Mouse (Mus musculus) MEL (cell line): ENCODE measurements around the gene Shcbp1l. TPM values are rescaled to one million over a fixed set of nuclear protein-coding genes. Genes with fewer than 3 reads are reported as not detected.

Experiments
- DNase-seq: peaks from one replicate; pipeline ENCODE4 v3.0.0; 2011; ENCODE audit warnings: low read depth, low spot score
- H3K27ac ChIP-seq: 2 replicates; pipeline ENCODE4 v1.5.1; 2012; ENCODE audit warnings: low read depth, mild to moderate bottlenecking, control low read depth, low read length, moderate library complexity; ENCODE audit not compliant: control insufficient read depth
- H3K27me3 ChIP-seq, 2 experiments: fragments of 150-350 bp in 1 of 2; sonication (generic) in 1 of 2; 2 replicates each; pipeline ENCODE4 v1.6.1; 2012; ENCODE audit warnings: low read length in 2 of 2, mild to moderate bottlenecking in 2 of 2, improper control_type of control experiment in 1 of 2, moderate library complexity in 1 of 2; ENCODE audit not compliant: insufficient read depth in 2 of 2, control insufficient read depth in 1 of 2
- H3K36me3 ChIP-seq, 2 experiments: 2 replicates each; pipeline ENCODE4 v1.6.1; 2012 to 2014; ENCODE audit warnings: low read length in 2 of 2, improper control_type of control experiment in 1 of 2, inconsistent platforms in 1 of 2, mild to moderate bottlenecking in 1 of 2; ENCODE audit not compliant: insufficient read depth in 2 of 2, control insufficient read depth in 1 of 2
- H3K4me1 ChIP-seq, 2 experiments: fragments of 150-350 bp in 1 of 2; sonication (generic) in 1 of 2; 2 replicates each; pipeline ENCODE4 v1.6.1; 2012; ENCODE audit warnings: low read length in 2 of 2, improper control_type of control experiment in 1 of 2, mild to moderate bottlenecking in 1 of 2; ENCODE audit not compliant: insufficient read depth in 2 of 2, control insufficient read depth in 1 of 2
- H3K4me3 ChIP-seq, 2 experiments: fragments of 150-350 bp in 1 of 2; sonication (generic) in 1 of 2; 2 replicates each; pipeline ENCODE4 v1.5.1; 2012; ENCODE audit warnings: low read depth in 2 of 2, low read length in 2 of 2, mild to moderate bottlenecking in 2 of 2, moderate library complexity in 2 of 2, control low read depth in 1 of 2, improper control_type of control experiment in 1 of 2; ENCODE audit not compliant: control insufficient read depth in 1 of 2, insufficient read depth in 1 of 2
- H3K79me2 ChIP-seq: 2 replicates; pipeline ENCODE4 v1.6.1; 2012; ENCODE audit warnings: mild to moderate bottlenecking, low read length, moderate library complexity; ENCODE audit not compliant: control insufficient read depth, poor library complexity, insufficient read depth
- H3K9ac ChIP-seq: 2 replicates; pipeline ENCODE4 v1.6.1; 2012; ENCODE audit warnings: low read depth, mild to moderate bottlenecking, control low read depth, low read length, moderate library complexity; ENCODE audit not compliant: control insufficient read depth, poor library complexity, severe bottlenecking
- H3K9me3 ChIP-seq: fragments of 150-350 bp; sonication (generic); replicated peaks from 2 replicates; pipeline ENCODE4 v1.6.1; 2012; ENCODE audit warnings: mild to moderate bottlenecking, low read length, improper control_type of control experiment, moderate library complexity; ENCODE audit not compliant: insufficient read depth
- EP300 ChIP-seq, 2 experiments: IDR thresholded peaks; 2 replicates each; pipeline ENCODE4 v1.6.1; 2011; ENCODE audit warnings: improper control_type of control experiment in 2 of 2, low read length in 2 of 2, low read depth in 1 of 2, mild to moderate bottlenecking in 1 of 2
- ETS1 ChIP-seq: IDR thresholded peaks from 2 replicates; pipeline ENCODE4 v1.6.1; 2012; ENCODE audit warnings: low read depth, mild to moderate bottlenecking, inconsistent platforms, low read length, improper control_type of control experiment, moderate library complexity
- GABPA ChIP-seq: IDR thresholded peaks from 2 replicates; pipeline ENCODE4 v1.6.1; 2012; ENCODE audit warnings: low read depth, mild to moderate bottlenecking, inconsistent platforms, low read length, improper control_type of control experiment, moderate library complexity
- GATA1 ChIP-seq: IDR thresholded peaks from 2 replicates; pipeline ENCODE4 v1.6.1; 2011; ENCODE audit warnings: low read depth, low read length, improper control_type of control experiment
- KAT2A ChIP-seq: conservative IDR thresholded peaks from 2 replicates; pipeline ENCODE4 v1.6.1; 2012; ENCODE audit warnings: low read depth, low read length, improper control_type of control experiment, inconsistent platforms
- MAX ChIP-seq: IDR thresholded peaks from 2 replicates; pipeline ENCODE4 v1.6.1; 2011; ENCODE audit warnings: low read length, improper control_type of control experiment
- MEF2A ChIP-seq: IDR thresholded peaks from 2 replicates; pipeline ENCODE4 v1.6.1; 2014; ENCODE audit warnings: low read depth, mild to moderate bottlenecking, inconsistent platforms, low read length, improper control_type of control experiment; ENCODE audit not compliant: poor library complexity, insufficient replicate concordance, severe bottlenecking; ENCODE audit errors: extremely low read depth
- MYB ChIP-seq: IDR thresholded peaks from 2 replicates; pipeline ENCODE4 v1.6.1; 2011; ENCODE audit warnings: mild to moderate bottlenecking, low read depth, low read length, improper control_type of control experiment
- MYC ChIP-seq: IDR thresholded peaks from 2 replicates; pipeline ENCODE4 v1.6.1; 2011; ENCODE audit warnings: low read depth, mild to moderate bottlenecking, low read length, improper control_type of control experiment, moderate library complexity
- POLR2AphosphoS2 ChIP-seq: IDR thresholded peaks from 2 replicates; pipeline ENCODE4 v1.6.1; 2011; ENCODE audit warnings: low read length, improper control_type of control experiment
- TBP ChIP-seq: IDR thresholded peaks from 2 replicates; pipeline ENCODE4 v1.8.0; 2011; ENCODE audit warnings: low read depth, low read length, improper control_type of control experiment
- USF1 ChIP-seq: IDR thresholded peaks from 2 replicates; pipeline ENCODE4 v1.6.1; 2014; ENCODE audit warnings: low read depth, mild to moderate bottlenecking, inconsistent platforms, low read length, improper control_type of control experiment, moderate library complexity
- USF2 ChIP-seq, 2 experiments: IDR thresholded peaks; 2 replicates each; pipeline ENCODE4 v1.6.1; 2011 to 2012; ENCODE audit warnings: improper control_type of control experiment in 2 of 2, low read length in 2 of 2, borderline replicate concordance in 1 of 2, inconsistent platforms in 1 of 2, low read depth in 1 of 2, mild to moderate bottlenecking in 1 of 2; ENCODE audit not compliant: insufficient read depth in 1 of 2
- ZKSCAN1 ChIP-seq: IDR thresholded peaks from 2 replicates; pipeline ENCODE4 v1.6.1; 2012; ENCODE audit warnings: low read depth, mild to moderate bottlenecking, inconsistent platforms, low read length, improper control_type of control experiment, moderate library complexity
- polyA plus RNA-seq, 2 experiments: library from polyadenylated mRNA; stranded (reverse) in 1 of 2; unstranded in 1 of 2; fragments of >175 nt in 1 of 2; fragments of >200 nt in 1 of 2; gene quantifications; 2 replicates each; pipeline versions ENCODE4 v1.2.1 to v1.2.4; 2012; ENCODE audit warnings: low replicate concordance in 2 of 2, low read depth in 1 of 2; ENCODE audit not compliant: insufficient read length in 2 of 2, insufficient read depth in 1 of 2, missing spikeins in 1 of 2
- total RNA-seq: library from RNA; depleted of rRNA; stranded (reverse); fragments of 300-350 nt; gene quantifications from 2 replicates; pipeline ENCODE4 v1.2.3, GENCODE M21; 2012

The Shcbp1l gene
- total and polyA plus RNA-seq, 3 experiments: 2.4 to 3.7 TPM; not detected in 1

DNA sequence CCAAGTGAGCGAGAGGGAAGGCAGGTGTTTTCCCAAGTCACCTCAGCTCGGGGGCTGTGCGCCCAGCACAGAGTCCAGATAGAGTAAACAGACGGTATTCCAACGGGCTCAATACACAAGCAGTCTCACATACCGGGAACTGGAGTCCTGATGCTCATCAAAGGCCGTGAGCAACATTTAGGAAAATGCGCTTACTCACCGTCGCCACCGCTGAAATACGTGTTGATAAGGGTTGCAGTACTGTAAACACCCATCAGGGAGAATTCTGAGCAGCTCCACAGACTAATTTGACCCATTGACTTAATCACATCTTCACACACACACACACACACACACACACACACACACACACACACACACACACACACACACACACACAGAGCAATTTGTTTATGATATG is 691 bp upstream of the Shcbp1l start:
- H3K9ac ChIP-seq: peak overlapping the region; percentile 23
- DNase-seq: peak; percentile 80
- H3K27ac ChIP-seq: peak overlapping the region; percentile 13; the same call in 1 of the 2 replicates

DNA sequence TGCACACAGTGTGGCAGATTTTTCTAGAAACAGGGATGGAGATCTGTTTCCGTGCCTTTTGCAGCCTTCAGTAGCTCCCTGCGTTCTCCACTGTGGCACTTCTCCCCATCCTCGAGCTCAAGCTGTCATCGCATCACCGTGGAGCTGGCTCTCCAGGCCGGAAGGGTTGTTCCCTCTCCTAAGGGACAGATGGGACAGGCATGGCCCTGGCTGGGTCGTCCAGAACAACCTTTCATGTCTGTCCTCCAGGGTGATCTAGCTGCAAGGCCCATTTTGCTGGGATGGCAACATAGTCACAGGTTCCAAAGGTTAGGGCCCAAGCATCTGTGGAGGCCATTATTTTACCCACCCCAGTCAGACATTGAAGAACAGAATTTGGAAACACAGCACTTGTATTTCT is 6.2 kb downstream of the Shcbp1l start:
- Histone ChIP-seq H3K4me1 (peaks cover 0 to 4% of the 10 kb centered on the region in 2 experiments; a peak in 1 of 4 replicates), H3K27me3 (no peaks in the 10 kb centered on the region), H3K27ac (no peak overlapping the region), H3K9ac (no peak overlapping the region), H3K36me3 (no peaks in the 10 kb centered on the region), H3K4me3 (no peak overlapping the region), H3K9me3 (no peaks in the 10 kb centered on the region), H3K79me2 (no peaks in the 10 kb centered on the region)
- TF ChIP-seq MYC: no peak
- no peak for TF ChIP-seq MEF2A
- no peak for TF ChIP-seq TBP
- no peak for TF ChIP-seq MAX
- TF ChIP-seq ZKSCAN1: no peak
- no peak for TF ChIP-seq MYB
- no peak for TF ChIP-seq KAT2A
- TF ChIP-seq GABPA: no peak
- no peak for TF ChIP-seq POLR2AphosphoS2
- TF ChIP-seq ETS1: no peak
- DNase-seq: no peak

More for the DNA sequence above, 691 bp upstream of the Shcbp1l start:
- Histone ChIP-seq H3K27me3 (no peaks in the 10 kb centered on the region; a peak in 1 of 4 replicates), H3K36me3 (peaks cover 0 to 6% of the 10 kb centered on the region in 2 experiments; a peak in 2 of 4 replicates), H3K4me1 (peaks cover 0 to 11% of the 10 kb centered on the region in 2 experiments; a peak in 3 of 4 replicates), H3K79me2 (peaks cover 4% of the 10 kb centered on the region; the same call in 1 of the 2 replicates), H3K4me3 (peak overlapping the region; percentile 50 to 62), H3K9me3 (no peaks in the 10 kb centered on the region)
- no peak for TF ChIP-seq MYC
- TF ChIP-seq EP300 (IDR thresholded peaks at IDR 0.05; ENCODE audit: low read depth in 1 of 2, low read length in 2 of 2): peak in 1 of 2 experiments; percentile 29; a peak in 1 of 4 replicates
- peak; percentile 50 for TF ChIP-seq GATA1

DNA sequence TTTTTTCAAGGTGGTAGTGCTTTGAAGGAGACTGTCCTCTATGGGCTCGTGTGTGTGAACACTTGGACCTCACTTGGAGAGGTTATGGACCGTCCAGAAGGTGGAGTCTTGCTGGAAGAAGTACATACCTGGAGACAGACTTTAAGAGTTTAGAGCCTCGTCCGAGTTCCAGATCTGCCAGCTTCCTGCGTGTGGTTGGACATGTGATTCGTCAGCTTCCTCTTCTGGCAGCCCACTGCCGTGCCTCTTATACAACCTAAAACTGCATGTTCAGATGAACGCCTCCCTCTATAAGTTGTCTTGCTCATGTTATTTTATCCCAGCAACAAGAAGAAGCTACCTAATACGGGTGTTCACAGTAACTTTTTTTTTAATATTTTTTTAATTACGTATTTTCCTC is 6.7 kb downstream of the Shcbp1l start:
- Histone ChIP-seq H3K9me3 (no peaks in the 10 kb centered on the region), H3K4me3 (no peak overlapping the region), H3K27me3 (no peaks in the 10 kb centered on the region), H3K36me3 (no peaks in the 10 kb centered on the region), H3K27ac (no peak overlapping the region), H3K79me2 (no peaks in the 10 kb centered on the region), H3K4me1 (peaks cover 0 to 4% of the 10 kb centered on the region in 2 experiments; a peak in 1 of 4 replicates), H3K9ac (no peak overlapping the region)
- no peak for DNase-seq
- TF ChIP-seq MAX (peak; percentile 75), USF1 (peak; percentile 73), USF2 (IDR thresholded peaks at IDR 0.05; ENCODE audit: borderline replicate concordance in 1 of 2, insufficient read depth in 1 of 2, low read depth in 1 of 2, low read length in 2 of 2) (0 out of 4 replicates have a peak, but pooled peaks of 1 of the 2 experiments have one; percentile 14), ZKSCAN1 (no peak)
